Mouse (Mus musculus): ENCODE measurements around the gene Scyl2. TPM values are rescaled to one million over a fixed set of nuclear protein-coding genes. Genes with fewer than 3 reads are reported as not detected.
"Not testable (repeated sequence)": the region's sequence is repeated elsewhere in the genome, so short reads cannot be mapped to it uniquely, and the experiment has no call there.

The Scyl2 gene
- total and polyA plus RNA-seq, 3 experiments = 6.8 to 38.1 (median 37.2) TPM

DNA sequence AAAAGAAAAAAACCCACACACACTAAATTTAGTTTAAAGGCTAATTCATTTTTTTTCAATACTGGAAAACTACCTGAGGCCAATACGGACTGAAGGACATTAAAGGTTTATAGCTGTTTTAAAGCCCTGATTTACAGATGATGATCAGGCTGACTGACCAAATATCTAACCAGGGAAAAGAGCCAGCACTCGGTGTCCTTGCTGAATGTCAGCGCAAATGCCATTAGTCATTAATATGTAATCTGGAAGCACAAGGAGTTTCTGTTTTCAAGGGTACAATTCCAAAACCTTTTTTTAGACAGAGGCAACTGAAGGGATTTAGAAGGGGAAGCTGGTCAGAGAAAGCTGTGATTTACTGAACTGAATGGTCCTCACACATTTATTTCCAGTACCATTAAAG lies 34.7 kb upstream of the Scyl2 start:
- H3K27me3 ChIP-seq (ENCODE audit: insufficient read depth, low read length) = no peaks in the 10 kb centered on the region
- ATAC-seq (ENCODE audit: extremely low read depth, insufficient number of reproducible peaks, low FRiP score, poor library complexity, severe bottlenecking) (no peak), DNase-seq (ENCODE audit: low spot score) (no peak)
- no peak overlapping the region for H3K4me3 ChIP-seq (ENCODE audit: low read depth, low read length)
- TF ChIP-seq GATA2 (IDR thresholded peaks at IDR 0.05; ENCODE audit: borderline replicate concordance, low read depth, low read length) = no peak
- H3K36me3 ChIP-seq (replicated peaks) = peaks cover 66% of the 10 kb centered on the region
- no peaks in the 10 kb centered on the region for H3K9me3 ChIP-seq (replicated peaks)
- H3K4me1 ChIP-seq (ENCODE audit: insufficient read depth, low read depth, low read length) = no peaks in the 10 kb centered on the region

DNA sequence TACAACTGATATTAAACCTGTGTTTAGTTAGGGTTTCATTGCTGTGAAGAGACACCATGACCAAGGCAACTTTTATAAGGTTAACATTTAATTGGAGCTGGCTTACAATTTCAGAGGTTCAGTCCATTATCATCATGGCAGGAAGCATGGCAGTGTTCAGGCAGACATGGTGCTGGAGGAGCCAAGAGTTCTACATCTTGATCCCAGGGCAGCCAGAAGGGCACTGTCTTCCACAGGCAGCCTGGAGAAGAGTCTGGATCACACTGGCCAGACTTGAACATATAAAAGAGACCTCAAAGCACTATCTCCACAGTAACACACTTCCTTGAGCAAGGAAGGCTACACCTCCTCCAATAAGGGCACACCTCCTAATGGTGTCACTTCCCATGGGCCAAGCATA lies 34.2 kb upstream of the Scyl2 start:
- no peak for ATAC-seq (ENCODE audit: extremely low read depth, insufficient number of reproducible peaks, low FRiP score, poor library complexity, severe bottlenecking)
- H3K4me1 ChIP-seq (ENCODE audit: insufficient read depth, low read depth, low read length) = no peaks in the 10 kb centered on the region
- H3K4me3 ChIP-seq (ENCODE audit: low read depth, low read length) = no peak overlapping the region

DNA sequence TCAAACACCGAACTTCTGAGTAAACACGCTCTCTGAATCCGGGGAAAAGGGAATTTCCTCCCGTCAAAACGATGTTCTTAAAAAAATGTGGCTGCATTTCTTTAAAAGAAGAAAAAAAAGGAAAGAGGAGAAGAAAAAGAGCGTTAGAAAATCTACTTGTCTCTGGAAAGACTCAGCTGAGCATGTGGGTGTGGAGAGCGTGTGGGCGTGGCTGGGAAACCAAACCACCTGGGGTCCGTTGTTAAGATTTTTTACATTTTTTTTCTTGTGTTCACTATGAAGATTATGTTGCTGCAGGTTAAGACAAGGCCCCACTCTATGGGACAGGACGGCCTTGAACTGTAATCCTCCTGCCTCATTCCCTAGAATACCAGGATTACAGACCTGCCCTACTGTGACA lies 28.8 kb upstream of the Scyl2 start:
- Histone ChIP-seq H3K9me3 (replicated peaks) (no peaks in the 10 kb centered on the region), H3K27me3 (ENCODE audit: insufficient read depth, low read length) (no peaks in the 10 kb centered on the region), H3K4me3 (ENCODE audit: low read depth, low read length) (no peak overlapping the region), H3K4me1 (ENCODE audit: insufficient read depth, low read depth, low read length) (peaks cover 2% of the 10 kb centered on the region; the same call in 1 of the 2 replicates), H3K36me3 (replicated peaks) (peaks cover 67% of the 10 kb centered on the region)
- TF ChIP-seq TAL1 (conservative IDR thresholded peaks at IDR 0.05; ENCODE audit: low read depth, low read length) (no peak), GATA2 (IDR thresholded peaks at IDR 0.05; ENCODE audit: borderline replicate concordance, low read depth, low read length) (no peak), GATA1 (IDR thresholded peaks at IDR 0.05; ENCODE audit: borderline replicate concordance, low read length) (no peak), CTCF (IDR thresholded peaks at IDR 0.05; ENCODE audit: low read depth, low read length) (no peak), POLR2AphosphoS5 (IDR thresholded peaks at IDR 0.05; ENCODE audit: insufficient replicate concordance, low read depth, low read length) (no peak)
- DNase-seq (ENCODE audit: low spot score) = no peak
- ATAC-seq (ENCODE audit: extremely low read depth, insufficient number of reproducible peaks, low FRiP score, poor library complexity, severe bottlenecking) = no peak

More for the DNA sequence above, 34.2 kb upstream of the Scyl2 start:
- Histone ChIP-seq H3K27me3 (ENCODE audit: insufficient read depth, low read length) (no peaks in the 10 kb centered on the region), H3K36me3 (replicated peaks) (peaks cover 66% of the 10 kb centered on the region), H3K9me3 (replicated peaks) (no peaks in the 10 kb centered on the region)
- no peak for TF ChIP-seq GATA1 (IDR thresholded peaks at IDR 0.05; ENCODE audit: borderline replicate concordance, low read length)
- no peak for TF ChIP-seq TAL1 (conservative IDR thresholded peaks at IDR 0.05; ENCODE audit: low read depth, low read length)
- no peak for TF ChIP-seq POLR2AphosphoS5 (IDR thresholded peaks at IDR 0.05; ENCODE audit: insufficient replicate concordance, low read depth, low read length)
- no peak for TF ChIP-seq GATA2 (IDR thresholded peaks at IDR 0.05; ENCODE audit: borderline replicate concordance, low read depth, low read length)
- no peak for TF ChIP-seq CTCF (IDR thresholded peaks at IDR 0.05; ENCODE audit: low read depth, low read length)
- DNase-seq (ENCODE audit: low spot score) = no peak

DNA sequence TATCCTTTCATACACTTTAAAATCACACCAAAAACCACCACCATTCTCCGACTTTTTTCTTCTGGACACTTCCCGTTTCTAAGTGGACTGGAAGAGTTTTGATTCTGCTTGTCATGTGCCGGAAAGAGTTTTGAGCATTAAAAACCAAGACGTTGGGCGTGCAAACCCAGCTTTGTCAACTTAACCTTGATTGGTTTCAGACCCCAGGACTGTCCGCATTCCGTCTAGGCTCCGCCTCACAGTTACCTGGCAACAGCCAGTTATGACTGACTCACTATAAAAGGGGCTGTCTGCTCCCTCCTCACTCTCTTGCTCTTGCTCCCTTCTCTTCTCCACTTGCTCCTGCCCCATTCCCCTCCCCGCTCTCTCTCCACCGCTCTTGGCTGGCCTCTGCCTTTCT lies 22.6 kb upstream of the Scyl2 start:
- ATAC-seq (ENCODE audit: extremely low read depth, insufficient number of reproducible peaks, low FRiP score, poor library complexity, severe bottlenecking) (no peak), DNase-seq (ENCODE audit: low spot score) (no peak)
- no peaks in the 10 kb centered on the region for H3K9me3 ChIP-seq (replicated peaks)
- peaks cover 2% of the 10 kb centered on the region; the same call in 1 of the 2 replicates for H3K27me3 ChIP-seq (ENCODE audit: insufficient read depth, low read length)
- H3K4me1 ChIP-seq (ENCODE audit: insufficient read depth, low read depth, low read length) = no peaks in the 10 kb centered on the region
- TF ChIP-seq GATA2 (IDR thresholded peaks at IDR 0.05; ENCODE audit: borderline replicate concordance, low read depth, low read length) = no peak
- TF ChIP-seq POLR2AphosphoS5 (IDR thresholded peaks at IDR 0.05; ENCODE audit: insufficient replicate concordance, low read depth, low read length) = no peak
- no peak for TF ChIP-seq TAL1 (conservative IDR thresholded peaks at IDR 0.05; ENCODE audit: low read depth, low read length)
- TF ChIP-seq CTCF (IDR thresholded peaks at IDR 0.05; ENCODE audit: low read depth, low read length) = no peak
- no peak for TF ChIP-seq GATA1 (IDR thresholded peaks at IDR 0.05; ENCODE audit: borderline replicate concordance, low read length)
- no peak overlapping the region for H3K4me3 ChIP-seq (ENCODE audit: low read depth, low read length)
- peaks cover 25% of the 10 kb centered on the region for H3K36me3 ChIP-seq (replicated peaks)

DNA sequence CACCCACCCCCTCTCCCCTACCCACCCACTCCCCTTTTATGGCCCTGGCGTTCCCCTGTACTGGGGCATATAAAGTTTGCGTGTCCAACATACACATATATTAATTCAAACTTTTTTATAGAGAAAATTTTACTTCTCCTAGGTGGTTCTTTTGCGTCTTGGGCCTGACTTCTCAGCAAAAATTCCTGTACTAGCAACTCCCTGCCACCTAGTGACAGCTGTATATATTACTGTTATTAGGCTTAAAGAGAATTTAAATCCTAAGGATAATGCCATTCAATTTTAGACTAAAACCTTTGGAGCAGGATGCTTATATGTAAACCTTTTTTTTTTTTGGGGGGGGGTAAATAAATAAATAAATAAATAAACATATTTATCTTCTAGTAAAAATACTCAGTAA lies 21.3 kb upstream of the Scyl2 start:
- DNase-seq (ENCODE audit: low spot score) = no peak
- no peaks in the 10 kb centered on the region; the same call in 1 of the 2 replicates for H3K4me1 ChIP-seq (ENCODE audit: insufficient read depth, low read depth, low read length)
- no peak overlapping the region for H3K4me3 ChIP-seq (ENCODE audit: low read depth, low read length)
- H3K9me3 ChIP-seq (replicated peaks) = no peaks in the 10 kb centered on the region
- ATAC-seq (ENCODE audit: extremely low read depth, insufficient number of reproducible peaks, low FRiP score, poor library complexity, severe bottlenecking) = no peak
- TF ChIP-seq GATA2 (IDR thresholded peaks at IDR 0.05; ENCODE audit: borderline replicate concordance, low read depth, low read length) = no peak
- TF ChIP-seq TAL1 (conservative IDR thresholded peaks at IDR 0.05; ENCODE audit: low read depth, low read length) = no peak
- no peak for TF ChIP-seq POLR2AphosphoS5 (IDR thresholded peaks at IDR 0.05; ENCODE audit: insufficient replicate concordance, low read depth, low read length)
- peaks cover 2% of the 10 kb centered on the region; the same call in 1 of the 2 replicates for H3K27me3 ChIP-seq (ENCODE audit: insufficient read depth, low read length)
- H3K36me3 ChIP-seq (replicated peaks) = peaks cover 12% of the 10 kb centered on the region

DNA sequence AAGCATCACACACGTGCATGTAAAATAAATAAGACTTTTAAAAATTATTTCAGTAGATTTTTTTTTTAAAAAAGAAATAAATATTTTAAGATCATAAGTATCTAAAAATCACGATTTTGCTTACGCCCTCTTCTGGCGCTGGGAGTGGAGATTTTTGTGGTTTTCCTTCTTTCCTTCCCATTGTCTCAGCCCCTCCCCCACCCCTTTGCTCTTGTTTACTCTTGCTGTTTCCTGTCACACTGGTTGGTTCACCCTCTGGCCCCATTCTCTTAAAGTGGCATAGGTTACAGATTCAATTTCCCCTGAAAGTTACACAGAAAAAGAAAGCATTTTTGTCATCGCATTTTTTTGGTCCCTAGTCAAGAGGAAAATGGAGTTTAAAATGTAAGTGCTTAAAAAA lies 17.0 kb upstream of the Scyl2 start:
- Histone ChIP-seq H3K4me1 (ENCODE audit: insufficient read depth, low read depth, low read length) (no peaks in the 10 kb centered on the region; the same call in 1 of the 2 replicates), H3K27me3 (ENCODE audit: insufficient read depth, low read length) (peaks cover 4% of the 10 kb centered on the region), H3K9me3 (replicated peaks) (no peaks in the 10 kb centered on the region), H3K4me3 (ENCODE audit: low read depth, low read length) (no peak overlapping the region), H3K36me3 (replicated peaks) (no peaks in the 10 kb centered on the region)
- DNase-seq (ENCODE audit: low spot score) = no peak
- TF ChIP-seq TAL1 (conservative IDR thresholded peaks at IDR 0.05; ENCODE audit: low read depth, low read length) = no peak
- TF ChIP-seq GATA1 (IDR thresholded peaks at IDR 0.05; ENCODE audit: borderline replicate concordance, low read length) = no peak
- no peak for TF ChIP-seq CTCF (IDR thresholded peaks at IDR 0.05; ENCODE audit: low read depth, low read length)
- no peak for TF ChIP-seq GATA2 (IDR thresholded peaks at IDR 0.05; ENCODE audit: borderline replicate concordance, low read depth, low read length)
- TF ChIP-seq POLR2AphosphoS5 (IDR thresholded peaks at IDR 0.05; ENCODE audit: insufficient replicate concordance, low read depth, low read length) = no peak
- ATAC-seq (ENCODE audit: extremely low read depth, insufficient number of reproducible peaks, low FRiP score, poor library complexity, severe bottlenecking) = no peak

DNA sequence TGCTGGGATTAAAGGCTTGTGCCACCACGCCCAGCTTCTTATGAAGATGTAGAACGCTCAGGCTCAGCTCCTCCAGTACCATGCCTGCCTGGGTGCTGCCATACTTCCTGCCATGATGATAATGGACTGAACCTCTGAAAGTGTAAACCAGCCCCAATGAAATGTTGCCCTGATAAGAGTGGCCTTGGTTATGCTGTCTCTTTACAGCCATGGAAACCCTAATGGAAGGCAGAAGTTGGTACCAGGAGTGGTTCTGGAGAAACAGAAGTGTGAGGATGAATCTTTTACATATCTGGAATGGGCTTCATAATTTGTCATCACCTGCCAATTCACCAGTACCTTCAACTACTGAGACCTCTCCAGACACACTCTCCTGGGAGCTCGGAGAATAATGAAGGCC lies 11.9 kb upstream of the Scyl2 start:
- Histone ChIP-seq H3K4me3 (ENCODE audit: low read depth, low read length) (no peak overlapping the region), H3K4me1 (ENCODE audit: insufficient read depth, low read depth, low read length) (no peaks in the 10 kb centered on the region; the same call in 1 of the 2 replicates), H3K9me3 (replicated peaks) (no peaks in the 10 kb centered on the region), H3K27me3 (ENCODE audit: insufficient read depth, low read length) (peaks cover 2% of the 10 kb centered on the region), H3K36me3 (replicated peaks) (no peaks in the 10 kb centered on the region)
- DNase-seq (ENCODE audit: low spot score) (no peak), ATAC-seq (ENCODE audit: extremely low read depth, insufficient number of reproducible peaks, low FRiP score, poor library complexity, severe bottlenecking) (no peak)
- TF ChIP-seq GATA1 (IDR thresholded peaks at IDR 0.05; ENCODE audit: borderline replicate concordance, low read length) (no peak), TAL1 (conservative IDR thresholded peaks at IDR 0.05; ENCODE audit: low read depth, low read length) (no peak), POLR2AphosphoS5 (IDR thresholded peaks at IDR 0.05; ENCODE audit: insufficient replicate concordance, low read depth, low read length) (no peak), GATA2 (IDR thresholded peaks at IDR 0.05; ENCODE audit: borderline replicate concordance, low read depth, low read length) (no peak), CTCF (IDR thresholded peaks at IDR 0.05; ENCODE audit: low read depth, low read length) (no peak)

DNA sequence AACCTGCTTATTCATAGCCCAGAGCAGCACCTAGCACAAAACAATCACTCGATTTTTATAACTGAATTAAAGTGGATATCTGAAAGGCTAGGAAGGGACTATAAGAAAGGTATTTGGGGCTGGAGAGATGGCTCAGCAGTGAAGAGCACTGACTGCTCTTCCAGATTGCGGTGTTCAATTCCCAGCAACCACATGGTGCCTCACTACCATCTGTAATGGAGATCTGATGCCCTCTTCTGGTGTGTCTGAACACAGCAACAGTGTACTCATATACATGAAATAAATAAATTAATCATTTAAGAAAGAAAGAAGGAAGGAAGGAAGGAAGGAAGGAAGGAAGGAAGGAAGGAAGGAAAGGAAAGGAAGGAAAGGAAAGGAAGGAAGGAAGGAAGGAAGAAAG lies 10.2 kb upstream of the Scyl2 start:
- not testable (repeated sequence) for H3K4me1 ChIP-seq (ENCODE audit: insufficient read depth, low read depth, low read length); ATAC-seq (ENCODE audit: extremely low read depth, insufficient number of reproducible peaks, low FRiP score, poor library complexity, severe bottlenecking); H3K9me3 ChIP-seq (replicated peaks); H3K27me3 ChIP-seq (ENCODE audit: insufficient read depth, low read length); H3K36me3 ChIP-seq (replicated peaks); H3K4me3 ChIP-seq (ENCODE audit: low read depth, low read length); DNase-seq (ENCODE audit: low spot score)
